Mouse (Mus musculus) limb, embryonic 12.5 days (tissue): ENCODE results near the gene Sike1. TPM values are rescaled to one million over a fixed set of nuclear protein-coding genes. Genes with fewer than 3 reads are reported as not detected.

Source experiments
- ATAC-seq: fragments of 200-750 bp; cut with Nextera tagmentation; 2 replicates; pipeline ENCODE4 v1.8.0; 2017; ENCODE audit warnings: low read depth, moderate TSS enrichment; ENCODE audit not compliant: insufficient number of reproducible peaks, insufficient read depth, low FRiP score, low TSS enrichment
- H3K27ac ChIP-seq: fragments of 300-500 bp; sonication (generic); 2 replicates; pipeline ENCODE4 v1.5.1; 2016; ENCODE audit warnings: mild to moderate bottlenecking, moderate library complexity
- H3K27me3 ChIP-seq: fragments of 300-500 bp; sonication (generic); 2 replicates; pipeline ENCODE4 v1.6.1; 2016; ENCODE audit warnings: mild to moderate bottlenecking, moderate library complexity
- H3K36me3 ChIP-seq: fragments of 300-500 bp; sonication (generic); 2 replicates; pipeline ENCODE4 v1.6.1; 2016; ENCODE audit warnings: mild to moderate bottlenecking, moderate library complexity
- H3K4me1 ChIP-seq: fragments of 300-500 bp; sonication (generic); replicated peaks from 2 replicates; pipeline ENCODE4 v1.6.1; 2016
- H3K4me2 ChIP-seq: fragments of 300-500 bp; sonication (generic); 2 replicates; pipeline ENCODE4 v1.6.1; 2016; ENCODE audit warnings: mild to moderate bottlenecking, moderate library complexity
- H3K4me3 ChIP-seq: fragments of 300-500 bp; sonication (generic); replicated peaks from 2 replicates; pipeline ENCODE4 v1.5.1; 2016; ENCODE audit warnings: mild to moderate bottlenecking
- H3K9ac ChIP-seq: fragments of 300-500 bp; sonication (generic); replicated peaks from 2 replicates; pipeline ENCODE4 v1.6.1; 2016; ENCODE audit warnings: mild to moderate bottlenecking, moderate library complexity
- H3K9me3 ChIP-seq: fragments of 300-500 bp; sonication (generic); 2 replicates; pipeline ENCODE4 v1.6.1; 2016; ENCODE audit warnings: mild to moderate bottlenecking, moderate library complexity
- WGBS: fragments of 180-500 bp; shearing (Covaris S2); methylation state at CpG from one replicate; pipeline ENCODE4 v1.1.7; 2016; 5-methylcytosine and 5-hydroxymethylcytosine counted together
- polyA plus RNA-seq: library from polyadenylated mRNA; unstranded; fragments of >200 nt; fragmentation: Nextera tagmentation; extraction: Ambion mirVana; gene quantifications from 2 replicates; pipeline ENCODE4 v1.2.1, GENCODE M21; 2016

Gene Sike1
- 48.2 and 50.0 TPM in 2 replicates for polyA plus RNA-seq

GRCm38 (mm10) chr3:102995605-102996321, at the start of gene Sike1:
Gene Sike1 (plus strand): TSS chr3:102995708.
- Histone ChIP-seq H3K4me2 (peak within 1 kb of the TSS; percentile 68), H3K27me3 (no peaks in the 10 kb centered on the region; the same call in 1 of the 2 replicates), H3K27ac (peak within 1 kb of the TSS; percentile 90), H3K4me1 (peaks cover 14% of the 10 kb centered on the region), H3K36me3 (peaks cover 28% of the 10 kb centered on the region), H3K9me3 (0 out of 2 replicates have a peak, but pooled peaks cover 4% of the 10 kb centered on the region), H3K4me3 (peak within 1 kb of the TSS; percentile 76), H3K9ac (peak within 1 kb of the TSS; percentile 87)
- under 1% methylated on average over 60 of the region's 60 CpGs for WGBS
- ATAC-seq = peak; percentile 96

- Histone ChIP-seq H3K27me3 (no peaks in the 10 kb centered on the region), H3K9ac (no peak overlapping the region), H3K4me3 (no peak overlapping the region), H3K27ac (no peak overlapping the region), H3K4me1 (no peaks in the 10 kb centered on the region), H3K4me2 (no peak overlapping the region), H3K36me3 (no peaks in the 10 kb centered on the region), H3K9me3 (no peaks in the 10 kb centered on the region)
- ATAC-seq = no peak
- WGBS = 76% methylated on average over 3 of the region's 3 CpGs
These were observed 49.2 kb upstream of the Sike1 start for GRCm38 (mm10) chr3:102946312-102946711.

GRCm38 (mm10) chr3:102946861-102947260, 48.6 kb upstream of the Sike1 start:
- Histone ChIP-seq H3K27ac (no peak overlapping the region), H3K27me3 (no peaks in the 10 kb centered on the region), H3K4me2 (no peak overlapping the region), H3K4me1 (no peaks in the 10 kb centered on the region), H3K9ac (no peak overlapping the region), H3K4me3 (no peak overlapping the region), H3K36me3 (no peaks in the 10 kb centered on the region), H3K9me3 (no peaks in the 10 kb centered on the region)
- WGBS = 63% methylated on average over 5 of the region's 5 CpGs
- no peak for ATAC-seq

- no peaks in the 10 kb centered on the region for H3K9me3 ChIP-seq
These were observed 41.0 kb upstream of the Sike1 start for GRCm38 (mm10) chr3:102954476-102954875.

GRCm38 (mm10) chr3:102955143-102955542, 40.4 kb upstream of the Sike1 start:
- 87% methylated on average over 3 of the region's 3 CpGs for WGBS
- H3K27ac ChIP-seq = no peak overlapping the region
- H3K4me1 ChIP-seq = no peaks in the 10 kb centered on the region
- H3K36me3 ChIP-seq = no peaks in the 10 kb centered on the region
- no peak for ATAC-seq
- no peaks in the 10 kb centered on the region for H3K9me3 ChIP-seq
- no peak overlapping the region for H3K4me3 ChIP-seq
- H3K4me2 ChIP-seq = no peak overlapping the region
- H3K9ac ChIP-seq = no peak overlapping the region
- H3K27me3 ChIP-seq = no peaks in the 10 kb centered on the region

More at GRCm38 (mm10) chr3:102954476-102954875, 41.0 kb upstream of the Sike1 start:
- WGBS = 91% methylated on average over 12 of the region's 12 CpGs
- Histone ChIP-seq H3K27ac (no peak overlapping the region), H3K36me3 (no peaks in the 10 kb centered on the region), H3K4me3 (no peak overlapping the region), H3K9ac (no peak overlapping the region), H3K4me2 (no peak overlapping the region), H3K27me3 (no peaks in the 10 kb centered on the region), H3K4me1 (no peaks in the 10 kb centered on the region)
- ATAC-seq = no peak

GRCm38 (mm10) chr3:102955596-102955995, 39.9 kb upstream of the Sike1 start:
- H3K9ac ChIP-seq = no peak overlapping the region
- H3K9me3 ChIP-seq = no peaks in the 10 kb centered on the region
- ATAC-seq = no peak
- no peaks in the 10 kb centered on the region for H3K27me3 ChIP-seq
- no peaks in the 10 kb centered on the region for H3K4me1 ChIP-seq
- no peaks in the 10 kb centered on the region for H3K36me3 ChIP-seq
- no peak overlapping the region for H3K4me3 ChIP-seq
- no peak overlapping the region for H3K4me2 ChIP-seq
- 77% methylated on average over 3 of the region's 3 CpGs for WGBS
- no peak overlapping the region for H3K27ac ChIP-seq

- Histone ChIP-seq H3K4me1 (no peaks in the 10 kb centered on the region), H3K27me3 (no peaks in the 10 kb centered on the region), H3K4me3 (no peak within 1 kb of the TSS), H3K4me2 (no peak within 1 kb of the TSS), H3K9ac (no peak within 1 kb of the TSS), H3K9me3 (no peaks in the 10 kb centered on the region), H3K27ac (no peak within 1 kb of the TSS), H3K36me3 (no peaks in the 10 kb centered on the region)
- ATAC-seq = no peak
- WGBS = 17% methylated on average over 3 of the region's 3 CpGs
These were observed 31.5 kb upstream of the Sike1 start, which contains the start of gene Nr1h5 for GRCm38 (mm10) chr3:102964033-102964432. Gene Nr1h5 (minus strand): TSS chr3:102964133.

- Histone ChIP-seq H3K36me3 (no peaks in the 10 kb centered on the region), H3K27me3 (no peaks in the 10 kb centered on the region), H3K4me3 (no peak overlapping the region), H3K27ac (no peak overlapping the region), H3K9me3 (no peaks in the 10 kb centered on the region), H3K4me1 (no peaks in the 10 kb centered on the region), H3K9ac (no peak overlapping the region), H3K4me2 (no peak overlapping the region)
- 84% methylated on average over 9 of the region's 9 CpGs for WGBS
- no peak for ATAC-seq
These were observed 25.4 kb upstream of the Sike1 start for GRCm38 (mm10) chr3:102970067-102970466.

GRCm38 (mm10) chr3:102970508-102970907, 25.0 kb upstream of the Sike1 start:
- Histone ChIP-seq H3K4me2 (no peak overlapping the region), H3K27ac (no peak overlapping the region), H3K4me3 (no peak overlapping the region), H3K9ac (no peak overlapping the region), H3K27me3 (no peaks in the 10 kb centered on the region), H3K4me1 (no peaks in the 10 kb centered on the region), H3K9me3 (no peaks in the 10 kb centered on the region), H3K36me3 (no peaks in the 10 kb centered on the region)
- no peak for ATAC-seq
- WGBS = 87% methylated on average over 3 of the region's 3 CpGs

GRCm38 (mm10) chr3:102976906-102977305, 18.6 kb upstream of the Sike1 start:
- no peaks in the 10 kb centered on the region for H3K4me1 ChIP-seq
- no peak overlapping the region for H3K4me2 ChIP-seq
- no peak overlapping the region for H3K4me3 ChIP-seq
- H3K9me3 ChIP-seq = no peaks in the 10 kb centered on the region
- H3K36me3 ChIP-seq = no peaks in the 10 kb centered on the region
- WGBS = 84% methylated on average over 4 of the region's 4 CpGs
- no peak overlapping the region for H3K27ac ChIP-seq
- no peaks in the 10 kb centered on the region for H3K27me3 ChIP-seq
- no peak for ATAC-seq
- H3K9ac ChIP-seq = no peak overlapping the region

- no peak overlapping the region for H3K4me2 ChIP-seq
- no peak for ATAC-seq
- WGBS = 57% methylated on average over 10 of the region's 10 CpGs
These were observed 15.8 kb upstream of the Sike1 start for GRCm38 (mm10) chr3:102979550-102980348.

More at GRCm38 (mm10) chr3:102979550-102980348, 15.8 kb upstream of the Sike1 start:
- no peak overlapping the region for H3K27ac ChIP-seq
- no peak overlapping the region for H3K9ac ChIP-seq
- no peaks in the 10 kb centered on the region for H3K27me3 ChIP-seq
- H3K9me3 ChIP-seq = no peaks in the 10 kb centered on the region
- no peak overlapping the region for H3K4me3 ChIP-seq
- no peaks in the 10 kb centered on the region for H3K4me1 ChIP-seq
- no peaks in the 10 kb centered on the region for H3K36me3 ChIP-seq
